Mouse (Mus musculus): Measurements from ENCODE around the gene Zbtb34. TPM values are rescaled to one million over a fixed set of nuclear protein-coding genes. Genes with fewer than 3 reads are reported as not detected.

The Zbtb34 gene
- total RNA-seq (2021), result 1 to 10 TPM; 3.0 to 3.4 TPM
- long read RNA-seq, experiment 1, full-length matches to known transcripts, result 1 of 2 reads
- long read RNA-seq, experiment 1, partial matches to known transcripts, result 0 of 2 reads
- long read RNA-seq, experiment 1, other reads (novel, unspliced or antisense), result 1 of 2 reads
- long read RNA-seq, experiment 2, partial matches to known transcripts, result 0 of 1 reads
- long read RNA-seq, experiment 2, other reads (novel, unspliced or antisense), result 1 of 1 reads

DNA sequence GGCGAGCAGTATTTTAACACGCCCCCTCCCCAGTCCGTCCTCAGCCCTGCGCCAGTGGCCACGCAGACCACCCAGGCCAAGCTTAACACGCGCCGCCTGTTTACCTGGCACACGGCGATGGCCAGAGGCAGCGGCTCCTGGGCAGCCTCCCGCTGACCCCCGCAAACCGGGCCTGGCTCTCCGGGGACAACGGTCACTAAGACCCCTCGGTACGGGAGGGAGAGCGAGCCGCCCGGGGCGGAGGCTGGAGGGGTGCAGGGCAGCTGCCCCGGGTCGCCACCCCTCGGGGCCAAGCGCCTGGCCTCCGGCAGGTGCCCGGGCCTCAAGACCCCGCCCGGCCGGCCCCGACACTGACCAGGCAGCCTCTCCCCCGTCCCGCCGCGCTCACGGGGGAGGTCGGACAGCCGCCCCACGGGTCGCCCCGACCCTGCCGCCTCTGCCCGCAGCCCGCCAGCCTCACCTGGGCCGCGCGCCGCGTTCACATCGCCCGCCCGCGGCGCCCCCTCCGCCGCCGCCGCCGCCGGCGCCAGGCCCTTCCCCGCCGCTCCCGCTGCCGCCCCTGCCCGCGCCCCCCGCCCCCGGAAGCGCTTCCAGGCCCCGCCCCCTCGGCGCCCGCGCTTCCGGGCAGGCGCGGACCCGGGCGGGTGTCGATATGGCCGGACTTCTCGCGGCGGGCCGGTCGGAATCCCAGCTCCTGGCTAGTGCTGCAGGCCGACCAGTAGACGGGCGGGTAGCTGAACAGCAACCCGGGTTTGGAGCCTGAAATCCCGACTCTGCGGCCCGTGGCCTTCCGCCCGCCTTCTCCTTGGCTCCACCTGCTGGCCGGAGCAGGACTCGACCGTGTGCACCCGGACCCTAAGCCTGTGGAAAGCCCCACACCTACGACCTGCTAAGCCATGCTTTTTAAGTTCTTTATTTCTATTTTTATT, at the start of gene Zbtb34:
Zbtb34 (minus strand) TSS at position 554 of the 929 bp plus-strand sequence.
- H3K27ac ChIP-seq, result peak within 1 kb of the TSS; percentile 98
- TF ChIP-seq CTCF (IDR thresholded peaks at IDR 0.05), result peak; percentile 99
- peak within 1 kb of the TSS; percentile 98 for H3K4me3 ChIP-seq
- peak; percentile 82 for DNase-seq
- intact Hi-C loops (cut with DNase I), result loop anchor here (5.0 kb wide), 1 partner anchor 36 kb away; the partner anchor contains the start of gene Zbtb43

DNA sequence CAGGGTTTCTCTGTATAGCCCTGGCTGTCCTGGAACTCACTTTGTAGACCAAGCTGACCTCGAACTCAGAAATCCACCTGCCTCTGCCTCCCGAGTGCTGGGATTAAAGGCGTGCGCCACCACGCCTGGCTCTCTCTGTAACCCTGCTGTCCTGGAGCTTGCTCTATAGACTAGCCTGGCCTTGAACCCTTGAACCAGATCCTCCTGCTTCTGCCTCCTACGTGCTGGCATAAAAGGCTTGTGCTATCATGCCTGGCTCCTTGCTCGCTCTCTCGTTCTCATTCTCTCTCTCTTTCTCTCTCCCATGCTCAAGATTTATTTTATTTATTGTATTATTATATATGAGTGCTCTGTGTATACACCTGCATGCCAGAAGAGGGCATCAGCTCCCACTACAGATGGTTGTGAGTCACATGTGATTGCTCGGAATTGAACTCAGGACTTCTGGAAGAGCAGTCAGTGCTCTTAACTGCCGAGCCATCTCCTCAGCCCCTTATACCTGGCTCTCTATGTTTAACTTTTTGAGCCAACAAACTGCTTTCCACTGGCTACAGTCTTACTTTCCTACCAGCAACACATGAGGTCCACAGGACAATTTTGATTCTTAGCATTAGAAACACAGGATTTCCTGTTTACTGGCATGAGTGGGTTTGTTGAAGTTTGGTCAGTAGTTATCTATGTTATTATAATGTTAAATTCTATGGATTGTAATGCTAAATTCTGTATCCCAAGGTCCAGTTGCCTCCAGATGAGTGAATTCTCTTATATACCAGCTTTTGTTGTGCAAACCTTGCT, 47.0 kb upstream of the Zbtb34 start:
- no peak overlapping the region for H3K4me3 ChIP-seq
- intact Hi-C loops (cut with DNase I), result no loop called here
- no peak for TF ChIP-seq CTCF (IDR thresholded peaks at IDR 0.05)
- no peak for DNase-seq
- H3K27ac ChIP-seq, result no peak overlapping the region

DNA sequence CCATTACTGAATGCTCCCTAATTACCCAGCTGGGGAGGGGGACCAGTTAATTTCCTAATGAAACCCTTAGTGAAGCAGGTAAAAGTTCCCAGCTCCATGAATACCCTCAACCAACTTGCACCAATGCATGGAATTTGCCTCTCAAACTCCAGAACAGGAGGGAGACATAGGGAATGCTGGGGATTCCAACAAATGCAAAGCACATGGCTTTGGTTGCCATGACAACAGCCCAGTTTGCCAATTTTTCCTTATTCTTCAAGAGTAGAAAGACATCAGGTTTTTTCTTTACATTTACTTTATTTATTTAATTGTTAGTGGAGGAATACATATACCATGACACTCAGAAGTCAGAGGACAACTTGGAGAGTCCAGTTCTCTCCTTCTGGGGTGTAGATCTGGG, 44.8 kb upstream of the Zbtb34 start:
- intact Hi-C loops (cut with DNase I), result no loop called here
- Histone ChIP-seq H3K4me3 (no peak overlapping the region), H3K27ac (no peak overlapping the region)
- DNase-seq, result no peak
- TF ChIP-seq CTCF (IDR thresholded peaks at IDR 0.05), result no peak

DNA sequence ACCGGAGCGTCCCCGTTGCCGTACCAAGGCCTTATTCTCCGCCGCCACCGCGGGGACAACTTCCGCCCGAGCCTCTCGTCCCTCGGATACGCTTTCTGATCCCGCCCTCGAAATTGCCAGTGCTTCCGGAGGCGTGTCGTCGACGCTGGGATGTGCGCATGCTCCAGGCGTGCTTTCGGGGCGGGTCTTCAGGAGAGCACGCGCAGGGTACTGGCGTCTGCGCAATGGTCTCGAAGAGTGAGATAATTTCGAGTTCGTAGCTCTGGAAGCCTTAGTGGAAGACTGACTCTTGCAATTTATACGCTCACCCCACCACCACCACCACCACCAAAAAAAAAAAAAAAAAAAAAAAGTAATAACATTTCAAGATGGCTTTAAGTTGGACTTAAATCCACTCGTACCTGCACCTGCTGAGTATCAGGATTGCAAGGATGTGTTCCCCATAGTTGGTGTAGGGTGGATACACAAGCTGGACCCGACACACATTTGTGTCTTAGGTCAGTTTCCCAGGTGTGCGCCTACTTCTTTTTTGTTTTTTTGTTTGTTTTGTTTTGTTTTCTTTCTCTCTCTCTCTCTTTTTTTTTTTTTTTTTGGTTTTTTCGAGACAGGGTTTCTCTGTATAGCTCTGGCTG, 37.5 kb upstream of the Zbtb34 start, which contains the start of gene Zbtb43:
Zbtb43 (minus strand) TSS at position 94 of the 632 bp plus-strand sequence.
- TF ChIP-seq CTCF (IDR thresholded peaks at IDR 0.05), result no peak
- H3K4me3 ChIP-seq, result peak within 1 kb of the TSS; percentile 99
- intact Hi-C loops (cut with DNase I), result loop anchor here (5.0 kb wide), 2 partner anchors 36 to 506 kb away; partner anchors contain the start of genes Lrsam1, Rpl12 and Zbtb34
- peak; percentile 96 for DNase-seq
- H3K27ac ChIP-seq, result peak within 1 kb of the TSS; percentile 98

DNA sequence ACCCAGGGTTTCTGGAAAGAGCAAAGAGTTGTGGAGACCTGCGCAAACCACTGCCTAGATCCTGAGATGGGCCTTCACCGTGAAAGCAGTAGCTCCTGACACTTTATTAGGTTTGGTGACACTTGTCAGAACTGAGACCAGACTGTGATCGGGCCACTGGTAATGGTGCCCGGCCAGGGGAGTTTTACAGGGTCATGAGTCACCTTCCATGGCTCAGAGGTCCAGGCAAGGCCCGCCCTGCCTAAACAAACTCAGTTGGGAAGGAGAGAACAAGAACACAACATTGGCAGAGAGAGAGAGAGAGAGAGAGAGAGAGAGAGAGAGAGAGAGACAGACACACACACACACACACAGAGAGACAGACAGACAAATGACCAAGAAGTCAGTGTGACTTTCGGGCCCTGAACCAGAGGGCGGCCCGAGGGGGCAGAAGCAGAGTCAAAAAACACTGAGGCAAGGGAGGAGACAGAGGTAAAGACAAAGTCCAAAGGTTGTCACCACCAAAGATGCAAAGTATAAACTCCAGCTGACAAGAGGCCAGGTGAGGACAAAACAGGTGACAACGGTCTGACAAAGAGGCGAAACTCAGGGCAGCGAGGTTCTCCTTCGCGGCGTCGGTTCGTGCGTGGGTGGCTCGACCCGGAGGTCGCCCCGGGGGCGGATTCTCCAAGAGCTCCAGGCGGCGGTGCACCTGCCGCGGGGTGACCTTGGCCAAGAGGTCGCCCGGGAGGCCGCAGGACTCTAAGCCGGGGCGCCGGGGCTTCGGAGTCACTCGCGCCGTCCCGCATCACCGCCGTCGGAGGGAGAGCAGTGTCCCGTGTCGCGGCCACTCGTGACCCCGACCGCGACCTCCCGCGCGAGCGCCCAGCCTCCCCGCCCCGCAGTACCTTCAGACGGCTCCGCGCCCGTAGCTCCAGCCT, 36.7 kb upstream of the Zbtb34 start:
- TF ChIP-seq CTCF (IDR thresholded peaks at IDR 0.05), result no peak
- peak; percentile 36 for DNase-seq
- Histone ChIP-seq H3K27ac (peak overlapping the region; percentile 98), H3K4me3 (peak overlapping the region; percentile 99)
- intact Hi-C loops (cut with DNase I), result loop anchor here (5.0 kb wide), 2 partner anchors 36 to 506 kb away; partner anchors contain the start of genes Lrsam1, Rpl12 and Zbtb34

- Histone ChIP-seq H3K4me3 (peak overlapping the region; percentile 11; the same call in 1 of the 2 replicates), H3K27ac (peak overlapping the region; percentile 40; the same call in 1 of the 2 replicates)
- intact Hi-C loops (cut with DNase I), result loop anchor here (5.0 kb wide), 2 partner anchors 34 to 504 kb away; partner anchors contain the start of genes Lrsam1, Rpl12 and Zbtb34
- DNase-seq, result peak; percentile 45
- no peak for TF ChIP-seq CTCF (IDR thresholded peaks at IDR 0.05)
Measured at GRCm38 (mm10) chr2:33465966-33466365, 34.8 kb upstream of the Zbtb34 start.

DNA sequence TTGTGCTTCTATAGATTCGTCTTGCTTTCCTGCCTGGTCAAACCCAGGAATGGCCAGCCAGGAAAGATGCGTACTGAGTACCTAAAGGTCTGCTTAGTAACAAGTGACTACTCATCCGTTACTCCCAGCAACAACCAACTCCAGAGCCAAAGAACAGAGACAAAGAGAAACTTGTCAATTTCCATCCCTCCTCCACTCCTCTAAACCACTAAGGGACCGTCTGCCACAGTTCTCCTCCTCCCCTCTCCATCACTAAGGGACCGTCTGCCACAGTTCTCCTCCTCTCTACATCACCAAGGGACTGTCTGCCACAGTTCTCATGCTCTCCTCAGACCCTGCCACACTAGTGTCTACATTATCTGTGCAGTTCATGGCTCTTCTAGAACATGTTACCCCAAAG, 34.1 kb upstream of the Zbtb34 start:
- Histone ChIP-seq H3K4me3 (no peak overlapping the region), H3K27ac (no peak overlapping the region)
- no peak for TF ChIP-seq CTCF (IDR thresholded peaks at IDR 0.05)
- DNase-seq, result no peak
- intact Hi-C loops (cut with DNase I), result loop anchor here (5.0 kb wide), 2 partner anchors 33 to 503 kb away; partner anchors contain the start of genes Lrsam1, Rpl12 and Zbtb34

DNA sequence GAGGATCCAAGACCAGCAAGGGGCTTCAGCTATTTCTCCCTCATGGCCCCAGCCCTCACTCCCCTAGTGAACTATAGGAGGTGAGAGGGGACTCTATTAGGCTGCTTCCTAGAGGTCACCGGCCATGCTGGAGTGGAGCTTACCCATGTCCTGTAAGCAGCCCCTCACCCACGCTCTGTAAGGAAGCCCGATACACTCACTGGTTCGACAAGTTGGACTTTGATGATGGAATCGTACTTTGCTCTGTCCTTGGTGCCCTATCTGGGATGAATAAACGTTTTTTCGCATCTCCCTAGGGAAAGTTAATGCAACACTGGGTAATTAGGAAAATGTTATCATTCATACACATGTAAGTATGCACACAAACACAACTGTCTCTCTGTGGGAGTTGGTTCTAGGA, 30.9 kb upstream of the Zbtb34 start:
- DNase-seq, result no peak
- TF ChIP-seq CTCF (IDR thresholded peaks at IDR 0.05), result no peak
- intact Hi-C loops (cut with DNase I), result no loop called here
- H3K27ac ChIP-seq, result no peak overlapping the region
- H3K4me3 ChIP-seq, result no peak overlapping the region

- intact Hi-C loops (cut with DNase I), result no loop called here
- DNase-seq, result no peak
- no peak for TF ChIP-seq CTCF (IDR thresholded peaks at IDR 0.05)
- H3K4me3 ChIP-seq, result no peak overlapping the region
- H3K27ac ChIP-seq, result peak overlapping the region; percentile 79; the same call in 1 of the 2 replicates
Measured at GRCm38 (mm10) chr2:33461066-33461465, 29.9 kb upstream of the Zbtb34 start.

DNA sequence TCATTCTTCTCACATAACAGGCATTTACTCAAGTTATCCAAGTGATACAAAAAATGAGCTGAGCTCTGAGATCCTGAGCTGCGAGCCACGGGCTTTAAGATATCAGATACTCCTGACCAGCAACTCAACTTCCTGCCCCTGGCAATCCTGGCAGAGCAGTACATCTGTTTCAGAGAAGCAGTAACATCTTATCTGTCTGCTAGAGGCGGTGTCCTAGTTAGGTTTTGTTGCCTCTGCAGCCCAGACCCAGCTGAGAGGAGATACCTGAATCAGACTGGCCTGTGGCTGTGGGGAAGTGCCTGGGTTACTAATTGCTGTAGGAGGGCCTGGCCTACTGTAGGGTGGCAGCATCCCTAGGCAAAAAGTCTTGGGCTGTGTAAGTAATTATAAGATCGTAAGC, 28.5 kb upstream of the Zbtb34 start:
- peak overlapping the region; percentile 79 for H3K27ac ChIP-seq
- H3K4me3 ChIP-seq, result no peak overlapping the region
- intact Hi-C loops (cut with DNase I), result no loop called here
- peak; percentile 58 for DNase-seq
- TF ChIP-seq CTCF (IDR thresholded peaks at IDR 0.05), result no peak

DNA sequence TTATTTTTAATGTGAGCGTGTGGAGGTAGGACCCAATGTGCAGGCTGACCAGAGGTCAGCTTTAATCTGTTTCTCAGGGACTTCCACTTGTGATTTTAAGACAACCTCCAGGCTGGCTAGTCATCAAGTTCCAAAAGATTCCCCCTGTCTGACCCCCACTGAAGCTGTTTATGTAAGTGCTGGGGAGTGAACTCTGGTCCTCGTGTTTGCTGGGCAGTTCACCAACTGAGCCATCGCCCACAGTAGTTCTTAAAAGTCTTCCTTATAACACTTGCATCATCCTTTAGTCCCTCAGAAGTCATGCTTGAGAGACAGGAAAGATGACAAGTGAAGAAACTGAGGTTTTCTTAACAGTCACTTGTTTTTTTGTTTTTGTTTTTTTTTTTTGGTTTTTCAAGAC, 25.6 kb upstream of the Zbtb34 start:
- TF ChIP-seq CTCF (IDR thresholded peaks at IDR 0.05), result no peak
- intact Hi-C loops (cut with DNase I), result no loop called here

More for the DNA sequence above, 25.6 kb upstream of the Zbtb34 start:
- no peak for DNase-seq
- H3K4me3 ChIP-seq, result no peak overlapping the region
- peak overlapping the region; percentile 70 for H3K27ac ChIP-seq
